Mouse (Mus musculus) heart, adult 2 months (tissue): Measurements from ENCODE around the gene Supt6.

Experiments
- CTCF ChIP-seq: fragments of 200-600 bp; IDR thresholded peaks from 2 replicates; pipeline ENCODE4 v1.8.1; 2022; ENCODE audit warnings: antibody characterized with exemption, mild to moderate bottlenecking, moderate library complexity
- POLR2A ChIP-seq: fragments of 200-500 bp; IDR thresholded peaks from 2 replicates; pipeline ENCODE4 v1.6.1; 2011; ENCODE audit warnings: mild to moderate bottlenecking, low read depth, low read length, control low read depth; ENCODE audit not compliant: insufficient read depth

- TF ChIP-seq CTCF (no peak), POLR2A (no peak)
Observed at GRCm38 (mm10) chr11:78279586-78279985, 33.8 kb upstream of the Supt6 start.
